Mouse (Mus musculus) hindbrain, embryonic 14.5 days (tissue): ENCODE measurements around the gene Defb9. TPM values are rescaled to one million over a fixed set of nuclear protein-coding genes. Genes with fewer than 3 reads are reported as not detected.

Experiments
- polyA plus RNA-seq: library from polyadenylated mRNA; unstranded; fragments of >200 nt; fragmentation: Nextera tagmentation; extraction: Ambion mirVana; gene quantifications from 2 replicates; pipeline ENCODE4 v1.2.1, GENCODE M21; 2014

The Defb9 gene
- polyA plus RNA-seq, 1 experiment from 2014 or later, result 3.7 TPM

Other genes with a start within 250 kb of the Defb9 start
- gene Defa17, start 229.6 kb downstream of the Defb9 start, polyA plus RNA-seq, result not detected in 2 replicates
- not detected in 2 replicates for gene Defa34, start 219.6 kb downstream of the Defb9 start, polyA plus RNA-seq
- not detected in 2 replicates for gene AY761184, start 181.8 kb downstream of the Defb9 start, polyA plus RNA-seq
- gene Defa24, start 150.9 kb downstream of the Defb9 start, polyA plus RNA-seq, result not detected in 2 replicates
- not detected in 2 replicates for gene Defb50, start 61.9 kb downstream of the Defb9 start, polyA plus RNA-seq
- gene Defb2, start 45.5 kb downstream of the Defb9 start, polyA plus RNA-seq, result 0.86 TPM in 1 of 2 replicates, not detected in the other
- 1.6 and 1.8 TPM in 2 replicates for gene Defb10, start 26.5 kb downstream of the Defb9 start, polyA plus RNA-seq
- 31.1 and 57.9 TPM in 2 replicates for gene Defb11, start 21.0 kb upstream of the Defb9 start, polyA plus RNA-seq
- gene Defb15, start 47.3 kb upstream of the Defb9 start, polyA plus RNA-seq, result not detected in 2 replicates
- not detected in 2 replicates for gene Defb35, start 52.9 kb upstream of the Defb9 start, polyA plus RNA-seq
- gene Defb13, start 61.3 kb upstream of the Defb9 start, polyA plus RNA-seq, result not detected in 2 replicates
- not detected in 2 replicates for gene Fam90a1a, start 73.3 kb upstream of the Defb9 start, polyA plus RNA-seq
- gene Ccdc70, start 84.4 kb upstream of the Defb9 start, polyA plus RNA-seq, result not detected in 2 replicates
- 1.9 and 2.0 TPM in 2 replicates for gene Atp7b, start 174.9 kb upstream of the Defb9 start, polyA plus RNA-seq
- 34.1 and 41.6 TPM in 2 replicates for gene Alg11, start 175.3 kb upstream of the Defb9 start, polyA plus RNA-seq
- gene Nek5, start 239.6 kb upstream of the Defb9 start, polyA plus RNA-seq, result 1.3 and 1.7 TPM in 2 replicates